In genomic region chr11:35367248-35367647, GRCm38 (mm10) we compare ENCODE assay signal across 10 mouse cellular contexts.
DNase-seq lines count a peak whose midpoint lies in the region; ATAC-seq and TF ChIP-seq lines count a peak whose summit lies in the region.
"Had no signal": no experiment of that assay in that cellular context is flagged by ENCODE, and none has a peak within 500 bp of the region (broad histone marks: within the 10 kb centered on the region; RNA-seq: fewer than 3 reads in every experiment).

No protein-coding gene starts in this region.

- dilution Hi-C loops in CH12.LX (cut with MboI; ENCODE audit: extremely low pct_ligation_motif_present, extremely low pct_unique_long_range_greater_than_20kb, low sequenced_read_pairs): no loop called here

- WGBS in kidney, postnatal 0 days: 86% methylated on average over 4 of the region's 4 CpGs
- 87% methylated on average over 4 of the region's 4 CpGs for WGBS in kidney, embryonic 15.5 days

- in situ Hi-C loops in CH12.LX (cut with MboI; ENCODE audit: low pct_ligation_motif_present, low pct_unique_long_range_greater_than_20kb, low sequenced_read_pairs): no loop called here

- no peaks in the 10 kb centered on the region for H3K79me2 ChIP-seq in CH12.LX (replicated peaks; ENCODE audit: control insufficient read depth, extremely low read depth, insufficient read depth, poor library complexity, severe bottlenecking)

- H3K4me3 ChIP-seq in kidney, postnatal 0 days (replicated peaks; ENCODE audit: low read depth, low read length): no peak overlapping the region
- H3K4me3 ChIP-seq in kidney, embryonic 15.5 days (replicated peaks): no peak overlapping the region
- H3K4me3 ChIP-seq in CH12.LX (replicated peaks in 1 of 3; ENCODE audit: low read depth in 2 of 3, low read length in 2 of 3, poor library complexity in 1 of 3): no peak overlapping the region
- H3K4me3 ChIP-seq: heart, embryonic 13.5 days; liver, embryonic 13.5 days; megakaryocyte, embryonic 14.5 days had no signal

- peak; percentile 63 for TF ChIP-seq RAD21 in CH12.LX (IDR thresholded peaks at IDR 0.05; ENCODE audit: low read depth, low read length)

- H3K27ac ChIP-seq in kidney, postnatal 0 days: no peak overlapping the region
- H3K27ac ChIP-seq in kidney, embryonic 15.5 days: no peak overlapping the region
- no peak overlapping the region for H3K27ac ChIP-seq in CH12.LX (ENCODE audit: insufficient read depth, low read depth)
- H3K27ac ChIP-seq: heart, embryonic 13.5 days; liver, embryonic 13.5 days had no signal

- 0 out of 2 replicates have a peak, but pooled peaks have one; percentile 17 for ATAC-seq in kidney, postnatal 0 days (replicated peaks; ENCODE audit: low FRiP score, low read depth)
- no peak for ATAC-seq in kidney, embryonic 15.5 days (replicated peaks; ENCODE audit: low FRiP score)
- ATAC-seq in erythroblast, adult 5-6 weeks (replicated peaks; ENCODE audit: low FRiP score, poor library complexity, severe bottlenecking): no peak

- H3K27me3 ChIP-seq in kidney, postnatal 0 days (ENCODE audit: insufficient read depth, low read length): no peaks in the 10 kb centered on the region
- H3K27me3 ChIP-seq in kidney, embryonic 15.5 days: 0 out of 2 replicates have a peak, but pooled peaks cover 2% of the 10 kb centered on the region
- H3K27me3 ChIP-seq in CH12.LX (replicated peaks): no peaks in the 10 kb centered on the region
- H3K27me3 ChIP-seq: heart, embryonic 13.5 days; megakaryocyte, embryonic 14.5 days had no signal

- 0 out of 2 replicates have a peak, but pooled peaks cover 4% of the 10 kb centered on the region for H3K4me1 ChIP-seq in kidney, postnatal 0 days (replicated peaks; ENCODE audit: insufficient read depth, low read length)
- peaks cover 22% of the 10 kb centered on the region for H3K4me1 ChIP-seq in kidney, embryonic 15.5 days
- H3K4me1 ChIP-seq in CH12.LX (ENCODE audit: control insufficient read depth in 1 of 2, insufficient read depth in 2 of 2): peaks cover 0 to 9% of the 10 kb centered on the region in 2 experiments; a peak in 1 of 4 replicates
- H3K4me1 ChIP-seq: liver, embryonic 13.5 days; megakaryocyte, embryonic 14.5 days had no signal

- H3K36me3 ChIP-seq in kidney, postnatal 0 days (ENCODE audit: insufficient read depth, low read length): no peaks in the 10 kb centered on the region
- no peaks in the 10 kb centered on the region for H3K36me3 ChIP-seq in kidney, embryonic 15.5 days
- no peaks in the 10 kb centered on the region for H3K36me3 ChIP-seq in CH12.LX (replicated peaks in 1 of 2; ENCODE audit: control insufficient read depth in 1 of 2, insufficient read depth in 1 of 2, low read length in 1 of 2)
- H3K36me3 ChIP-seq: liver, embryonic 13.5 days had no signal

- no peaks in the 10 kb centered on the region for H3K9me3 ChIP-seq in kidney, postnatal 0 days (replicated peaks; ENCODE audit: low read length)
- H3K9me3 ChIP-seq in kidney, embryonic 15.5 days (replicated peaks): no peaks in the 10 kb centered on the region; the same call in 1 of the 2 replicates
- peaks cover under 1% of the 10 kb centered on the region for H3K9me3 ChIP-seq in CH12.LX (replicated peaks; ENCODE audit: low read length)
- H3K9me3 ChIP-seq: liver, embryonic 13.5 days had no signal

- no peak for DNase-seq in kidney, postnatal 0 days (ENCODE audit: low spot score)
- DNase-seq in 416B (ENCODE audit: low read depth) (peak; percentile 68), CH12.LX (ENCODE audit: extremely low read depth) (peak; percentile 58)
- DNase-seq in c-Kit-positive CD71-negative TER-119-negative erythroid progenitor cells, embryonic 14.5 days (ENCODE audit: low read depth): peak; percentile 4
- DNase-seq in right cerebral cortex, postnatal 14 days: no peak
- DNase-seq: liver, embryonic 13.5 days had no signal

- H3K4me2 ChIP-seq in kidney, postnatal 0 days (ENCODE audit: low read length): no peak overlapping the region
- H3K4me2 ChIP-seq in kidney, embryonic 15.5 days: no peak overlapping the region
- no peak overlapping the region for H3K4me2 ChIP-seq in CH12.LX (ENCODE audit: insufficient read depth, low read depth, poor library complexity, severe bottlenecking)
- H3K4me2 ChIP-seq: heart, embryonic 13.5 days; liver, embryonic 13.5 days had no signal

- TF ChIP-seq CTCF in kidney, postnatal 0 days (IDR thresholded peaks at IDR 0.05; ENCODE audit: low read depth): peak; percentile 20; the same call in 1 of the 2 replicates
- TF ChIP-seq CTCF in CH12.LX (conservative IDR thresholded peaks at IDR 0.05 in 1 of 2, IDR thresholded peaks at IDR 0.05 in 1 of 2; ENCODE audit: low read depth in 2 of 2, low read length in 2 of 2): peak; percentile 18 to 65; a peak in 2 of 4 replicates

- no peak for TF ChIP-seq POLR2A in CH12.LX (IDR thresholded peaks at IDR 0.05; ENCODE audit: low read depth, low read length)

- no peak for TF ChIP-seq EP300 in CH12.LX (IDR thresholded peaks at IDR 0.05; ENCODE audit: low read length)

- H3K9ac ChIP-seq in kidney, postnatal 0 days (ENCODE audit: low read depth, low read length): no peak overlapping the region
- no peak overlapping the region for H3K9ac ChIP-seq in kidney, embryonic 15.5 days
- H3K9ac ChIP-seq in CH12.LX (ENCODE audit: insufficient read depth, low read depth): no peak overlapping the region
- H3K9ac ChIP-seq: heart, embryonic 13.5 days; liver, embryonic 13.5 days had no signal

TF ChIP-seq in CH12.LX, 34 proteins besides CTCF, POLR2A, EP300 and RAD21:
- no peak for TF ChIP-seq MYC (IDR thresholded peaks at IDR 0.05; ENCODE audit: low read depth, low read length)
- TF ChIP-seq ELF1 (IDR thresholded peaks at IDR 0.05; ENCODE audit: low read depth, low read length): no peak
- peak; percentile 61 for TF ChIP-seq SMC3 (IDR thresholded peaks at IDR 0.05; ENCODE audit: low read depth, low read length)
- no peak for TF ChIP-seq ETS1 (conservative IDR thresholded peaks at IDR 0.05; ENCODE audit: low read depth, low read length)
- TF ChIP-seq TCF12 (IDR thresholded peaks at IDR 0.05; ENCODE audit: low read depth, low read length): no peak
TF ChIP-seq in CH12.LX: peak in this region for 1.

Comparison
In these comparisons a context has a peak if more than half of its experiments do, and no peak if none do; other contexts are left out.
1. DNase-seq: peak in 416B (single experiment), CH12.LX (single experiment) and c-Kit-positive CD71-negative TER-119-negative erythroid progenitor cells, embryonic 14.5 days (single experiment); none in kidney, postnatal 0 days (single experiment) and right cerebral cortex, postnatal 14 days (single experiment).